Mouse (Mus musculus) kidney, embryonic 14.5 days (tissue): ENCODE measurements around the gene Gm8871. TPM values are rescaled to one million over a fixed set of nuclear protein-coding genes. Genes with fewer than 3 reads are reported as not detected.
"Not testable (repeated sequence)": the region's sequence is repeated elsewhere in the genome, so short reads cannot be mapped to it uniquely, and the experiment has no call there.

ENCODE experiments used
- ATAC-seq: fragments of 200-750 bp; cut with Nextera tagmentation; 2 replicates; pipeline ENCODE4 v1.8.0; 2017; ENCODE audit warnings: moderate number of reproducible peaks, mild to moderate bottlenecking, moderate TSS enrichment, moderate library complexity; ENCODE audit not compliant: low FRiP score, low TSS enrichment
- H3K27ac ChIP-seq: fragments of 300-500 bp; sonication (generic); 2 replicates; pipeline ENCODE4 v1.5.1; 2014; ENCODE audit warnings: low read depth, mild to moderate bottlenecking, low read length, moderate library complexity, mixed read lengths
- H3K27me3 ChIP-seq: fragments of 300-500 bp; sonication (generic); 2 replicates; pipeline ENCODE4 v1.6.1; 2014; ENCODE audit warnings: mild to moderate bottlenecking, low read length; ENCODE audit not compliant: control insufficient read depth, insufficient read depth
- H3K36me3 ChIP-seq: fragments of 300-500 bp; sonication (generic); 2 replicates; pipeline ENCODE4 v1.6.1; 2014; ENCODE audit warnings: low read length, mixed read lengths; ENCODE audit not compliant: control insufficient read depth, insufficient read depth
- H3K4me1 ChIP-seq: fragments of 300-500 bp; sonication (generic); 2 replicates; pipeline ENCODE4 v1.6.1; 2014; ENCODE audit warnings: low read length, mixed read lengths; ENCODE audit not compliant: control insufficient read depth, insufficient read depth
- H3K4me2 ChIP-seq: fragments of 300-500 bp; sonication (generic); replicated peaks from 2 replicates; pipeline ENCODE4 v1.6.1; 2014; ENCODE audit warnings: low read depth, mild to moderate bottlenecking, low read length
- H3K4me3 ChIP-seq: fragments of 300-500 bp; sonication (generic); 2 replicates; pipeline ENCODE4 v1.5.1; 2014; ENCODE audit warnings: mild to moderate bottlenecking, low read length
- H3K9ac ChIP-seq: fragments of 300-500 bp; sonication (generic); 2 replicates; pipeline ENCODE4 v1.6.1; 2014; ENCODE audit warnings: low read depth, mild to moderate bottlenecking, low read length, moderate library complexity
- H3K9me3 ChIP-seq: fragments of 300-500 bp; sonication (generic); 2 replicates; pipeline ENCODE4 v1.6.1; 2016; ENCODE audit warnings: low read length; ENCODE audit not compliant: control insufficient read depth
- WGBS: fragments of 180-500 bp; shearing (Covaris S2); extraction: QIAGEN DNeasy Blood & Tissue Kit; methylation state at CpG from one replicate; pipeline ENCODE4 v1.1.7; 2014; 5-methylcytosine and 5-hydroxymethylcytosine counted together
- polyA plus RNA-seq: library from polyadenylated mRNA; unstranded; fragments of >200 nt; fragmentation: Nextera tagmentation; extraction: Ambion mirVana; gene quantifications from 2 replicates; pipeline ENCODE4 v1.2.1, GENCODE M21; 2014

Gene Gm8871
- not detected in 2 replicates for polyA plus RNA-seq

DNA sequence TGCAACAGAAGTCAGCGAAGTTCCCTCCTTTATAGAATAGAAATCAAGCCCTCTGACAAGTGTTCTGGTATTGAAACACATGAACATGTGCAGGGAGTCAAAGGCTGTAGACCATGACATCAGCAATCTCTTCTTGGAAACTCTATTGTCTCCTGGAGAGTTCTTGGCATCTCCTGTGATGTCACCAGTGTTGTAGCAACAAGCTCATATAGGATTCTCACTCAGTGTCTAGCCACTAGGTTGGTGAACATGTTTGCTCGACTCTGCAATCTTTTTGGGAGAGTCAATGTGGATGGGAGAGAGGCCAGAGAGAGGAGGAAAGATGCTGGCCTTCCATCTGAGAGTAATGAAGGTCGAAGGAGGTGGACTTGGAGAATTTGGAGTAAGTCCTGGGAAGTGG lies at the start of gene Gm8871, which contains the start of gene Gm8857:
TSS of gene Gm8871 (plus strand) at position 301 of the 400 bp plus-strand sequence.
TSS of gene Gm8857 (plus strand) at position 303 of the 400 bp plus-strand sequence.
- H3K4me3 ChIP-seq, H3K4me1 ChIP-seq, H3K27ac ChIP-seq, ATAC-seq, H3K9me3 ChIP-seq, H3K36me3 ChIP-seq, H3K9ac ChIP-seq, H3K27me3 ChIP-seq, H3K4me2 ChIP-seq: not testable (repeated sequence)
- 83% methylated on average over 1 of the region's 3 CpGs for WGBS

DNA sequence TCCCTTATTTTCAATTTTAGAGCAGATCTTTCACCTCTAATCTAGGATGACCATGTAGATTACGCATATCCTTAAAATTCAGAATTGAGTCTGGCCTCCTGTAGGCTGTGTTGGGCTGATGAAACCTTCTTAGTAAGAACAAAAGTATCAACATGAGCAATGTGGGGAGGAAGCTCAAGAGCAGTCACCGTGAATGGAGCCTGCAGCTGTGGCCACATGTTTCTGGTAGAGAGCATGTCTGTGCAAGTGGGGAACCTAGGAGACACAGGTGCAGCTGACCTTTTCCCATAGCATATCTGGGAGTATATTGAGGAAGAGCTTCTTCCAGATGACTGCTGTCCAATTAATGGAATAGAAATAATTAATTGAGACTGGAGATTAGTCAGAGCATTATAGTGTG lies 5.9 kb downstream of the Gm8871 start:
- H3K4me3 ChIP-seq, H3K36me3 ChIP-seq, H3K27me3 ChIP-seq, H3K9me3 ChIP-seq, H3K27ac ChIP-seq, ATAC-seq, H3K4me1 ChIP-seq, H3K9ac ChIP-seq, H3K4me2 ChIP-seq: not testable (repeated sequence)
- WGBS = 86% methylated on average over 2 of the region's 2 CpGs

DNA sequence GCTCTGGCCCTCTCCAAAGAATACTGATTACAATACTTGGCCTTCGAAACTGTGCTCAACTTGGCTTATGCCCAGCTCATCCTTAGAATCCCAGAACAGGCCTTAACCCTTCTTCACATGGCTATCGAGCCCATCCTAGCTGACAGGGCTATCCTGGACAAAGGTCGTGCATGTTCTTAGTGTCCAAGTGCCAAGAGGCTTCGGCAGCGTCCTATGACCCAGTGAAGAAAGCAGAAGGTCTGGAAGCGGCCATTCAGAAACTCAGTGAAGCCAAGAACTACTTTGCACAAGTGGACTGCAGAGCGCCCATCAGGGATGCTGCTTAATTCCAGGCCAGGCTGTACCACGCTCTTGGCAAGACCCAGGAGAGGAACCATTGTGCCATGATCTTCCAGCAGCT lies 10.5 kb downstream of the Gm8871 start:
- H3K9me3 ChIP-seq, H3K4me3 ChIP-seq, H3K36me3 ChIP-seq, H3K9ac ChIP-seq, H3K4me1 ChIP-seq, ATAC-seq, H3K27ac ChIP-seq, H3K4me2 ChIP-seq, H3K27me3 ChIP-seq: not testable (repeated sequence)
- 85% methylated on average over 5 of the region's 8 CpGs for WGBS

Other genes with a start within 250 kb of the Gm8871 start
- gene Gm8857, start within 50 bp of the Gm8871 start, polyA plus RNA-seq = not detected in 2 replicates
- not detected in 2 replicates for gene Gm8879, start 179.8 kb downstream of the Gm8871 start, polyA plus RNA-seq
- not detected in 2 replicates for gene Gm5861, start 235.3 kb downstream of the Gm8871 start, polyA plus RNA-seq